Mouse (Mus musculus) naive thymus-derived CD4-positive, alpha-beta T cell, adult 2 months (primary cell): ENCODE results near the gene Traf1.

Source experiments
- DNase-seq: peaks from one replicate; pipeline ENCODE4 v3.0.0-alpha.2; 2011; ENCODE audit warnings: low read depth

Traf1 gene

DNA sequence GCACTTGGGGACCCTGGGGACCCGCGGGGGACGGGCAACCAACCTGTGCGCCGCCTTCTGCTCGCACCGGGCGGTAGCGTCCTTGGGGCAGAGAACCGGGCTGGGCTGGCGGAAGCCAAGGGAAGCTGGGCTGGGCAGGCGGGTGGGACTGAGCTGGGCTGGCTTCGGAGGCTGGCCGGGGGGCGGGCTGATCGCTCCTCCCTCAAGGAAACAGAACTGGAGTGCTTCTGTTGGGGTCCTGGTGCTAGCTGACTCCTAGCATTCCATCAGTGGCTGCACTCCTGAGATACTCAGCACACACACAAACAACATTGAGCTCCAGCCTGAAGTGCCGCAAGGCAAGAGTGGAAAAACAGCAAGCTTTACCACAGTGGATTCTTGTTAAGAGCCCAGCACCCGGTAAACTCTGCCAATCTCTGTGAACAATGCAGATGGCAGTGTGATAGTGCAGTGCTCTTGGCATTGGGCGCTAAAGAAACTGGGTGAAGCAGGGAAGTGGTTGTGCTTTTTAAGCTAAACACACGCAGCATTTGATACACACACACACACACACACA, at the start of gene Traf1:
TSS of gene Traf1 (minus strand) at position 292 of the 556 bp plus-strand sequence.
- peak; percentile 85 for DNase-seq

DNA sequence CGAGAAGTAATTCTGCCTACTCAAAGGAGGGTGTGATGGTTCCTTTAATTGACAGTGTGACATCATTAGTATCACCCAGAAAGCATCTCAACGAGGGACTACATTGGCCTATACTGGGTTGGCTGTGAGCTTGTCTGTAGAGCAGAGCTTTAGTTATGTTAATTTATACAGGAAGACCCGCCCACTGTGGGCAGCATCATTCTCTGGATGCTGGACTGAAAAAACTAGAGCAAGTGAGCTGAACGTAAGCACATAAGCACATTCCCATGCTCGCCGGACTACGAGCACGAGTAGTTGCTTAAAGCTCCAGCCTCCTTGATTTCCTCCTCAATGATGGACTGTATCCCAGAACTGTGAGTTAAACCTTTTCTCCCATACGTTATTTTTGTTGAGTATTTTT, 37.4 kb upstream of the Traf1 start:
- DNase-seq: no peak

DNA sequence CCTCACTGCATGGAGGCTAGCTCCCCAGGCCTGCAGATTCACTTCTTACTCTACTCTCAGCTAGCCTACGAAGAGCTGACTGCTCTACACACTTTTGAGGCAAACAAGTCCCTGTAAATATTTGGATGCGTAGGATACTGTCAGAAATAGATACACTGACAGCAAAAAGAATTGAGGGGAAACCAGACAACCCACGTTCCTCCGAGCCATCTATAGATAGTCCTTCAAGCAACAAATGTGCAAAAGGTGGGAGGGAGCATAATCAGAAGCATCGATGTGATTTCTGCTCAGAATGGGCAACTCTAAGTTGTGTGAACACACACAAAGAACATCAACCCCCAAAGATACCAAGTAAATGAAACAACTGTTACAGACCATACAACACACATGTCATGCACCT, 34.9 kb upstream of the Traf1 start:
- no peak for DNase-seq

DNA sequence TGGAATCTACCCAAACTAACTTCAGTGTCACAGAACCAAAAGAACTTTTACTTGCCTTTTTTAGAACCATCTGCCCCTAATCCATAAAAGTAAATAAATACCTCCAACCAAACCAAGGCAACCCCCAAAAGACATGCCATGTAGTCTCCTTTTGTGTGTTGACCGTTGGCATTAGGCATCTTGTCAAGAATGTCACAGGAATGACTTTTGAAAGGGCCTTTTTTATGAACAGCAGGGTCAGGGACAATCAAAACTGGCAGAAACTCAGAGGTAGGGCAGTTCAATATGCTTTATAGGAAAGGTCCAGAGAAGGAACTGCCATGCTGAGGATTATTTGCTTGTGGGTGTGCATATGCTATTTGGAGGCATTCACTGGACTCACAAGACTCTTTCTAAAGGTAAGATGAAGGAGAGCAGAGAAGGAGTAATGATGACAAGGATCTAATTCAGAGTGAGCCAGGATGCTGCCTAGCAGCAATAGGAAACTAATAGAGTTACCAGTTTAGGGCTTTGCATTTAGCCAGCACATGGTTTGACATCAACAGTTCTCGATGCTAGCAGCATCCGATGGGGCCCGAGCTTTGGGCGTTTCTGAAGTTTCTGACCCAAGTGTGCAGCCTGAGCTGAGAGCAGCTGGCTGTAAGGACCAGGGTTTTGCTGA, 32.3 kb upstream of the Traf1 start:
- no peak for DNase-seq

DNA sequence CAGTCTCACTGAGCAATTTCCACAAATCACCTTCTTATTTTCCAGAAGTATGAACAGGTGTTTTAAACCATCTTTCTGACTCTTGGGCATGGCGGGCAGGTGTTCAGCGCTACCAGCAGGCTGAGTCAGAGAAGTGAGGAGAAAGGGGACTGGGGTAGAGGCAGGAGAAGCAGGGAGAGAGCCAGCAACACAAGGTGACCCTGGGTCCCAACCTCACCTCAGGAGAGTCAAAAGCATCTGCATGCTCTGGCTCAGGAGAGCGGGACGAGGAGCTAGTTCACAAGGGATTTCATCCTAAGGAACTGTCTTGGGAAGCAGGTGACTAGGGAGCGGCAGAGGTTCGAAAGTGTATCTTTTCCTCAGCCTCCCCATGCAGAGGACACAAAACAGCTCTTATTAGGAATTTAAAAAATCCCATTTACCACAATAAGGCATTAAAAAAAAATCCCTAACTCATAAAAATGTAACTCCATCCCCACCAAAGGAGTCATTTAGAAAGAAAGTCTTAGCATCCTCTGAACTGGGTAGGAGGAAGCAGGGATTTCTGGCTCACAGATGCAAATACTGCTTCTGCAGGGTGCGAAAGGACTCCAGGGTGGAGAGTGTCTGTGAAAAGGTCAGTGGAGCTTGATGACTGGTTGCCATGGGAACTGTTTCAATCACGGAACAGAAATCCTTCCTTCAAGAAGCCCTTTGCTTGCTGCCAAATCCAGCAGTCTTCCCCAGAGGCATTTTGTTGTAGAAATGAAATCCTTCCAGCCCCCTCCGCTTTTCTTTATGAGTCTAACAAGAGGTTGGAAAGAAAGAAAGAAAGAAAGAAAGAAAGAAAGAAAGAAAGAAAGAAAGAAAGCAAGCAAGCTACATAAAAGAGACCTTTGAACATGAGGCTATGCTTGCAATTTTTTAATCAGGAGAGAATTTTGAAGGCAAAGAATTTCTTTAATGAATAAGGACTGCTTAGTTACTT, 31.4 kb upstream of the Traf1 start:
- no peak for DNase-seq

DNA sequence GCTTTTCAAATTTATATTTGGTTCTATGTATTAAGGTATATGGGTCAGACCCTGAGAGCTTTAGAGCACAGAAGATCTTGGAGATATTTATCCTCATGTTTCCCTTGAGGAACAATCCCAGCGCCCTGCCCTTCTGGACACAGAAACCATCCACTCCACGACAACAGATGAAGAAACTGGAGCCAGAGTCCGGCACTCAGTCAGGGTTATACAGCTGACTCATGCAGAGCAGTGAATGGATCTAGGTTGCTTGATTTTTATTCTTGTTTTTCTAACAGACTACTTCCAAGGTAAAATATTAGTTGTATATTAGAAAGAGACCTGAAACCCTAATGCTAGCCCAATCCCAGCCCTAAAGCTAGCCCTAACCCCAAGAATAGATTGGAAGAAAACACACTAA, 30.4 kb upstream of the Traf1 start:
- DNase-seq: no peak

DNA sequence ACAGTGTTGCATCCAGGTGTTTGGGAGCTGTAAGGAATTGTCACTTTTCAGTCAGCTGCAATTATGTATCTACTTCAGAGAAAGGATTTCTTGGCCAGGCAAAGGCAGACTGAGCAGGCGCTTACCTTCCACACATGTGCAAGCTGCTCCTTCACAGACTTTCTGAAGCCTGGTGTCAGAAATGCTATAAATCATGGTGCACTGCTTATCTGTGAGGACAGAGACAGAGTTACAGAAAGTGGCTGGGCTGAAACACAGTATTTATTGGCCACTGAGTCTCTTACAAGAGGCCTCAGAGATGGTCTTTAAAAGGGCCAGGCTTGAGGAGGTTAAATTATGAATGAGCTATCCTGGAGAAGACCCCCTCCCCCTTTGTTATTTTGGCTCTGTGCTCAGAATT, 28.2 kb upstream of the Traf1 start:
- DNase-seq: no peak

DNA sequence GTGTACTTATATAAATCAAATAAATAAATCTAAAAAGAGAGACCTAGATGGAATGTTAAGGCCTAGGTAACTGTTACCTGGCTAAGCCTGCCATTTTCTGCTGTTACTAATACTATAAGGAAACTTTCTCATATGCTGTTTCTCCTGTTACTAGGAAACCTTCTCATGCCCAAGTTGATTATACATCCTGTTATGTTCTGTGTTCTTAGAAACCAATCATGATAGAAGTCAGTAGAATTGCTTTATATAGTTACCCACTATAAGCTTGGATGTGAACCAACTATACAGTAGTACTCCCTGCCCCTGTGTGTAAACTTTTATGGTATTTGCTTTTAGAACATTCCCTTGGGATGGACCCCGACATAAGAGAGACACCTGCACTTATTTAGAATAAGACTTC, 26.0 kb upstream of the Traf1 start:
- no peak for DNase-seq

DNA sequence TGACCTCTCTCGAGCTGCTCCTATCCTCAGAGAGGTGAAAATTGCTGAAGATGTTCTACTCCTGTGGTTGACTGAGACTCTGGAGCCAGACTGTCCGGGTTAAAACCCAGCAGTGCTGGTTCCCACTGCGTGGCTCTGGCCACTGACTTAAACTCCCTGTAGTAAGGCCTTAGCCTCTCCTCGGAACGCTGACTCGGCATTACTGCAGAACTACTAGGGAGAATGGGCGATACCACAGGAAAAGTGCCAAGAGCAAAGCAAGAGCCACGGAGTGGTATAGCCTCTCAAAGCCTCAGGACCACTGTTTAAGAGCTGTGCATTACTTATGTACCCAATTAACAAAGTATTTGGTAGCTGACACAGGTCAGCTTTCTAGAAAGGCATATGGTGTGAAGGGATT, 23.3 kb upstream of the Traf1 start:
- no peak for DNase-seq

DNA sequence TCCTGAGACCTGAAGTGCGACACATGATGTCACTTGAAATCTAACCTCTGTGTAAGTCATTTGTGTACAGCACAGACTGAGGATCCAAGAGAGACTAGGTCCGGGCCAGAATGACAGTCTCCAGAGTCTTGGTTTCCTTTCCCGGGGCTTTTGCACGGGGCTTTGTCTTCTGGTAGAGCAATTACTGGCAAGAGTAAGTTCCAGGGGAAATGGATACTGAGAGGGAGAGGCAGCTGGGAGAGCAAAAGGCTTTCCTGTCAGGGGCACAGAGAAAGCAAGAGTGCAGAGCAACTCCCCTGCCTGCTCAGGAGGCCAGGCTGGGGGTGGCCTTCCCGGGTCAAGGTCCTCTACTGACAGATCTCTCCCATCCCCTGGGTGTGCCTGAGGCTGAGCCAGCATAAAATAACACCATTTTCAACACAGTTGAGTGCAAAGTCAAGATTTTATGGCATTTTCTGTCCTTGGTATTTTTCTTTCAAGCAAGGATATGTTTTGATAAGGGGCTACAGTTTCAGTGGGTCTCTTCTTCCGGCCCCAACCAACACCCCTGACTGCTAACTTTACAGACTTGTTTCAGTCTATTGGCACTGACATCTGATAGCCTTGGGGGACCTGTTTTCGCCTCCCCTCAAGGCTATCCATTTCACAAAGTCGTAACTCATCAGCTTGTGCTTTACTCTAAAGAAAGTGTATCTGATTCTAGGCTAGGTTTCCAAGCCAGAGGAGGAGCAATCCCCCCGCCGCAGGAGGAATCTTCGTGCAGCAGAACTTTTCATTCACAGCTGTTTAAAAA, 21.5 kb upstream of the Traf1 start:
- DNase-seq: no peak

DNA sequence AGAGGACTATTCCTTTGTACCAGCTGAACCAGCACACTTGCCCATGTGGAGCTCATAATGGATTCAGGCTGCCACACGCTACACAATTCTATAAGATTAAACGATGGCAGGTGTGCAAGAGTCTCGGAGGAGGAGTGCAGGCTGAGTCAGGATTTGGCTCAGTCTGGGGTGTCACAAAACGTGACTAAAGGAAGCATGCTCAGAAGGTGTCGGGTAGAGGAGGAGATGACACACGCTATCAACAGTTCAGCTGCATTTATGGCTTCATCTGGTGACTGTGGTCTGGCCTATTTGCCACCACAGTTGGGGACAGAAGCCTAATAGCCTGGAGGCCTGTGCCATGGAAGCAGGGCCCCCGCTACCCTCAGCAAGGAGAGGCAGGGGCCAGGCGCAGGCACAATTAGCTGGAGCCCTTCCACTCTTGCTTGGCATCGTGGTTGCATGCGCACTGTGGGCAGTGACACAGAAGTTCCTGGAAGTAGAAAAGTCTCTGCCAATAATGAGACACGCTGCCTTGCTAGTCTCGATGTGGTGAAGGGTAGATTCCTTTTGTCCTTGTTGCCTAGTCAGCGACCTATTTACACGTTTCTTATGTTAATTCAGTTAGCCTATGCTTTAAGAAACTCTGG, 20.6 kb upstream of the Traf1 start:
- no peak for DNase-seq

DNA sequence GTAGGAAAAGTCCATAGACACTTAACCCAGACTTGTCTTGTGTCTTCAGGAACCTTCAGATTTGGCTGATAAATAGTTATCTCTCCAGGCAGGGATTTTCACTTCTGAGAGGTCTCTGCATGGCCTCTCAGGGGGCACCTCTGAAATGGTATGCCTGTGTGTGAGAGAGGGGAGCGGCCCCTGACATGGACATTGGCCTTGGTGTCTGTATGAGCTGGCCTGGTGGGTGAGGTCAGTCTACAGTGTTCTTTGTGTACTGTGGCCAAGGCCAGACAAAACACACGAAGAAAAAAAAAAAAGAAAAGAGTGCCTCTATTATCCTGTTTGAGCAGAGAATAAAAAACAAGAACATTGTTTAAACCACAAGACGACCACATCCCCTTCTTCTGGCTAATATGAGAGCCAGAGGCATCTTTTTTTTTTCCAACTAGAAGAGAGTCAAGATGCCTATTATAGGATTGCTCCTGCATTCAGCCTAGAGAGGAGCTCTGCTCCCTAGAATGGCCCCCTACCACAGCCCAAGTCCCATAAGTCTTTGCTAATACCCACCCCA, 18.0 kb upstream of the Traf1 start:
- DNase-seq: peak; percentile 32

DNA sequence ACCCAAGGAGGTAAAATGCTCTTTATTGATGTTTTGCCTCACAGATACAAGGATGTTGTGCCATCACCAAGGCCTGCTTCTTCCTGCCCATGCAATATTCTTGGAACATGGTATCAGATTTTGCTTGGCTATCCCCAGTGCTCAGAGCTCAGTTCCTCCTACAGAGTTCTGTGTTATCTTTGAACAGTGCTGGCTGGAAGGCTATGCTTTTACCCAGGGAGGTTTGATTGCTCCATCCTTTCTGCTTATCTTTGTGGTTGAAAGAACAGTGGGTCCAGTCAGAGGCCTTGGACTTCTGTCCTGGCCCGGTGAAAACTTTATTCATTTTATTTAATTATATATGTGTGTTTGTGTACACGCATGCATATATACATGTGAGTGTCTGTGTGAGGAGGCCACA, 16.7 kb upstream of the Traf1 start:
- DNase-seq: peak; percentile 7

DNA sequence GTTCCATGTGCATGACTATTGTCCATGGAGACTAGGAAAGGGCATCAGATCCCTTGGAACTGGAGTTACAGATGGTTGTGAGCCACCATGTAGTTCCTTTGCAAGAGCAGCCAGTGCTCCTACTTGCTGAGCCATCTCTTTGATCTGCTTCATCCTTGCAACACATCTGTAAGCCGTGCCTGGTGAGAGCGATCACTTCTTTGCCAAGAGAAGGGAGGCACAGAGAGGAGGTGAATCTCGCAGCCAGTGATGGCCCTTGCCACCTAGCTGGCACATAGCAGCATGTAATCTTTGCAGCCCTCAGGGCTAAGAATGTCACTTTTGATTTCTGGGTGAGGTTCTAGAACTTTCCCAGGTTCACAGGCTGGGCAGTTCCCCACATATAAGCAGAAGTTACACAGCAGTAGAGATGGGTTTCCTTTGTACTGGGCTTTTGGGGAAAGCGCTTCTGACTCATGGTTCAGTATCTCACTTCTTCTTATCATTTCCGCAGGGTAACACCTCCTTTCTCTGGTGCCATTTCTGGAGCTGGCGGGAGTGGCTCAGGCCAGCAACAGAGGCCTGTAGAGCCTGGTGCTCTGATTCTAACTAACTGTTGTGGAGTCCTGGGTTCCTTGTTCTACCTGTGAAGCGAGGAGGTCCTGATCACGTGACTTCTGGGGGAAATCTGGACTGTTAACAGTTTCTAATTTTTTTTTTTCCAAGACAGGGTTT, 15.5 kb upstream of the Traf1 start:
- DNase-seq: peak; percentile 75

DNA sequence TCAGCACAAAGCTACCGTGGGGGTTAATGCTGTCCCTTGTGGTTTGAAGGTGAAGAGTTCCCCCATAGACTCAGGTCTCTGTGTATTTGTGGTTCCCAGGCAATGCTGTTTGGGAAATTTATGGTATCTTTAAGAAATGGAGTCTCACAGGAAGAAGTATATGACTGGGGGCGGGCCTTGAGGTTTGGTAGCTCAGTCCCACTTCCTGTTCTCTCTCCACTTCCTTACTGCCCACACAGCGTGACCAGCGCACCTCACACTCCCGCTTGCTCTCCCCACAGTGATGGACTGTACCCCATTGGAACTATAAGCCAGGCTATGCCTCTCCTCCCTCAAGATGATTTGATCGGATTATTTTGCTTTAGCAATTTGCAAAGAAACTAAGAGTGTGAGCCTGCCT, 14.9 kb upstream of the Traf1 start:
- DNase-seq: peak; percentile 63

DNA sequence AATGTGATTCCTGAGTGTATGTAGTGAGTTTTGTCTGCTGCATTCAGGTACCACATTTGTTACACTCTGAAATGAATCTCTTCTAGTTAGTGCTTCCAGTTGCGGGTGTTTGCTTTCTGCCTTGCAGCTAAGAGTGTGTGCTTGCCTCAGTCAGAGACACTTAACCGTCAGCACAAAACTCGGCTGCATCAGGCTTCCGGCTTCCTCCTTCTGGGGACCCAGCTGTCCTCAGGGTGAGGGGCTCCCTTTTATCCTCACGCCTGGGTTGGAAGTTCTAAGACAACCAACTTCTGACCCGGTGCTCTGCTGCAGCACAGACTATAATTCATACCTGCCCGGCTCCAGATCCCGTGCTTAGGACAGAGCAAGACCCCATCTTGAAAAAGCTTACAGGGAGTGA, 11.5 kb upstream of the Traf1 start:
- peak; percentile 32 for DNase-seq

DNA sequence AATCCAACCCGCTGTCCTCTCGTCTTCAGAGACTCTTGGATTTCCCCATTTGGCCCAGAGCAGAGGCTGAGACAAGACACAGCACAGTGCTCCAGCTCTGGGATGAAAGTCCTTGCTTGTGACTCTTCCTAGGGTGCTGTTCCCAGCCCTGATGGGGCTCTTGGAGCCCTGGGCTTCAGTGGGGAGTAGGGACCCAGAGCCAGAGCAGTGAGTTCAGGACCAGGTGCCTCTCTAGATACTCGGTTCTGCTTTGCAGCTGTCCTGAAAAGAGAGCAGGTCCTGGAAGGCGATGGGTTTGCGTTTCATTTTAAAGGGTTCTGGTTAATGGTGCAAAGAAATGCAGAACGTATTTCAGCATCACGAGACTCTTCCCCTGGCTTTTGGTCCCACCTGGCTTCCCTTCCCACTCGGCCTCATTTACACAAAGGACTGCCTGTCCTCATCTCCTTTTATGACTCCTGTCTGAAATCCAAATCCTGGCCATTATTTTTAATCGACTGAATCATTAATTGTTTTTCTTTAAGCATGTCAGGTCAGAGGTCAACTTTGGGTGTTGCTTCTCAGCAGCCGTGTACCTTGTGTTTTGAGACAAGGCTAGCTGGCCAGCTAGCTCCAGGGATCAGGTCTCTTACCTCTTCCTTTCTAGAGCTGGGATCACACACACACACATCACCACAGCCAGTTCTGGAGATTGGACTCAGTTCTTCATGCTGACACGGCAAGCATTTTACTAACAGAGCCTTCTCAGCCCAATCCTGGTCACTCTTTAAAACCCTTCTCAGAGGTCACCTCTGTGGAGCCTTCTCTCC, 9.7 kb upstream of the Traf1 start:
- DNase-seq: no peak

DNA sequence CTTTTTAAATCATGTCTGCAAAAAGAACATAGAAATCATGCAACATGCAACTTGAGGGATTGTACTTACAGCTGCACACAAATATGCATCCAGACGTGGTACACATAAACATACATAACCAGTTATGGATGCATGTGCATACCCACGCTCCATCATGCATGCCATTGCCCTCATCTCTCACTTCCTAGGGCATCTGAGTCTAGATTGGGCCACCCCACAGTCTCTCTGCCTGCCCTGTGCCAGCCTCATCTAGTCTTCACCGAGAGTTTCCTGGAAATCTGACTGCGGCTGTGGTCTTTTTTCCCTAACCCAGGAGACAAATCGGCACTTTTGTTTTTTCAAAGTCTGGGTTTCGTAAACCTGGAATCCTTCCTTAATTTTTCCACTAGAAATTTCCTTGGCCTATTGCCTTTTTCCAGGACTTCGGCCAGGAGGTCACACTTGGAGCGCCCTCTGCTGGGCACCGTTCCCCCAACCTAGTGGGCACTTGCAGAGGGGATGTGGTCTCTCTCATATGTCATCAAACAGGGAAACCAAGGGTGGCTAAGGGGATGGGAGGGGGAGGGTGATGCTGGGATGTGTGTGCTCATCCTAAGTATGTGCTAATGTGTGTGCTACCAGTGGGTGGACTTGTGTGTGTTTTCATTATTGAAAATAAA, 8.6 kb upstream of the Traf1 start:
- peak; percentile 77 for DNase-seq

DNA sequence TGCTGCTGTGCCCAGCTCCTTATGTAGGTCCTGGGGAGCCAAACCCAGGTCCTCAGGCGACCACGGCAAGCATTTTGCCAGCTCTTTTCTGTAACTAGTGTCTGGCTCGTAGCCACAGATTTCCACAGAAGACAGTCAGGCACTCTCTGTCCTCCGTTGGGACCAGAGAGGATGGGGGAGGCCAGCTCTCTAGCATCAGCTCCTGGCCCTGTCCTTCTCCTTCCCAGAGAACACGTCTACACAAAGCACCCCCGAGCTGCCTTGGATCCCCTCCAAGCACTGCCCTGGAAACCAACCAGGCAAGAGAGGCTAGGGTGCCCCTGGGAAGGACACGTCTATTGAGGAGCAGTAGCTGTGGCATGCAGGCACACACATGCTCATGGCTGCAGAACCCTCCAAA, 7.6 kb upstream of the Traf1 start:
- no peak for DNase-seq
